Mouse (Mus musculus): Measurements from ENCODE around the gene Cyld.

Cyld gene

DNA sequence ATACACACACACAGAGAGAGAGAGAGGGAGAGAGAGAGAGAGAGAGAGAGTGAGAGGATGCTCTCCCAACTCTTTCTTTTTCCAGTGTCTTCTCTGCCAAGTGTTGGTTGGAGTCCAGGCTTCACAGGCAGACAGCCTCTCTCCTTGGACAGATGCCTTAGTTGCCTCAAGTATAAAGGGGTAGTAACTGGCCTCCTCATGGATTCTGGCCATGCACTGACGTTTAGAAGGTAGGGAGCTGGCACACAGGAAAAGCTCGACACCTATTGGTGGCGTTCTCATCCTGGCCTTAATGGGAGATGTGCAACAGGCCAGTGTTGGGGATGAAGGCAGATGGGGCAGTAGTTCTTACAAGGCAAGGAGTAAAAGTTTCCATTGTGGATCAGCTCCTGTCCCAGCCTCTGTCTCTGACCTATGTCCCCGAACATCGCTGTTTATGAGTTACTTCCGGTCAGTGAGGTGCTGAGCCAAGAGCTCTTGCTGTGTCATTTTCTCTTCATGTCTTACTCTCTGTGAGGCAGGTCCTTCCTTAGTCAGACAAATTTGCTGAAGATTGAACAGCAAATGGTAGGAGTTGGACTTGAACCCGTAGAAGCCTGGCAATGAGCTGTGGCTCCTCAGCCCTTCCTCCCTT lies 13.1 kb upstream of the Cyld start:
- in situ Hi-C loops (cut with MboI; ENCODE audit: low pct_unique_long_range_greater_than_20kb in 1 of 2, low sequenced_read_pairs in 2 of 2, unreplicated experiment in 1 of 2), result no loop called here

DNA sequence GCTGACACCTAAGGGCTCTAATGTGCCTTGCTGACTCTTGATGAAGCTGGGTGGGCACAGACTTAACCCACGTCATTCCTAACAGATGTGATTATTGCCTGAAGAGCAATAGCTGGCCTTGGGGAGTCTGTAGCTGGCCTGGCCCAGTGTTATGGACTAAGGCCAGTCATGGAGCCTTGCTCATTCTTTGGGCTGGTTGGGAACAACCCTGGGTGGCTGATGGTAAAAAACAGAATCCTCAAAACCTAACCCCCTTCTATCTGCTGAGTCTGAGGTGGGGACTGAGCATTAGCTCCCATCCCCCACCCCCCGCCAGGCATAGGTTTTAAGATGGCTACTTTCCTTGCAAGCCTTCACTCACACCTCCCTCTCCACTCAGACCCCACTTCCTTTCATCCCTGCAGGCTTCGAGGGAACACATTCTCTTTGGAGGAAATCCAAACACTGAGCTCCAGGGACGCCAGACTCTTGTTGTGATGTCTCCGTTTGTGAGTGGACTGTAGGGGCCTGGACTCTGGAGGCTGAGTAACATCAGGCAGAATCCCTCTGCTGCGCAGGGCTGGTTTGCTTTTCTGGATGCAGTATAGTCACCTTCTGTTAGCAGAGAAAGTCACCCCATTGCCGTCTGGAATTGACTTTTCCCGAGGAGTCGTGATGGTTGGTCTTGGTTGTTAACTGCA lies 10.5 kb upstream of the Cyld start:
- in situ Hi-C loops (cut with MboI; ENCODE audit: low pct_unique_long_range_greater_than_20kb in 1 of 2, low sequenced_read_pairs in 2 of 2, unreplicated experiment in 1 of 2), result no loop called here

DNA sequence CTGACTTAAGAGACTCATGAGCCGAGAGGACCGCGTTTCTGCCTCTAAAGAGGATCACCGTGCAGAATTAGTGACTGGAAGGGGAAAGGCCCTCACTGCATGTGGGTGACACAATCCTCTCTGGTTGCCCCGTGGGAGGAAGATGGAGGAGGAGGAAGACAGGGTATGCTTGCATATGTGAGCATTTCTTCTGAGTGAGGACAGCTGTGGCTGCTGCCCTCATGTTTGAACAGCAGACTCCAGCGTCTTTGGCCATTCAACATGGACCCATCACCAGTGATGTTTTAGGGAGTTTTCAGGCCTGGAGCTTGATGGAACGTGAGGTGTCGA lies 10.0 kb upstream of the Cyld start:
- in situ Hi-C loops (cut with MboI; ENCODE audit: low pct_unique_long_range_greater_than_20kb in 1 of 2, low sequenced_read_pairs in 2 of 2, unreplicated experiment in 1 of 2), result no loop called here

DNA sequence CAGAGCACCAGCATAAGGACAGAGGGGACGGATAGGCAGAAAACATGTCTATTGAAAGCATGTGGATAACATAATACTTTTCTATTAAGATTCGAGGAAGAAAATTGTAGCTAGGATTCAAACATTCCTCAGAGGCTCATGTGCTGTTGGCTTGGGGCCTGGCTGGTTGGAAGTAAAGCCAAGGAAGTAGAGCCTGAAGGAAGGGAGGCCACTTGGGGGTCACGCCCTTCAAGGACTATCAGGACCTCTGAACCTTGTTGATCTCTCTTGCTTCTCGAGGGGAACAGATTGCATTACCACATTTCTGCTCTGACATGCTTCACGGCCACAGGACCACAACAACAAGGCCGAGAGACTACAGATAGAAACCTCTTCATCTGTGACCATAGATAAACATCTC lies 7.7 kb upstream of the Cyld start:
- in situ Hi-C loops (cut with MboI; ENCODE audit: low pct_unique_long_range_greater_than_20kb in 1 of 2, low sequenced_read_pairs in 2 of 2, unreplicated experiment in 1 of 2), result no loop called here

DNA sequence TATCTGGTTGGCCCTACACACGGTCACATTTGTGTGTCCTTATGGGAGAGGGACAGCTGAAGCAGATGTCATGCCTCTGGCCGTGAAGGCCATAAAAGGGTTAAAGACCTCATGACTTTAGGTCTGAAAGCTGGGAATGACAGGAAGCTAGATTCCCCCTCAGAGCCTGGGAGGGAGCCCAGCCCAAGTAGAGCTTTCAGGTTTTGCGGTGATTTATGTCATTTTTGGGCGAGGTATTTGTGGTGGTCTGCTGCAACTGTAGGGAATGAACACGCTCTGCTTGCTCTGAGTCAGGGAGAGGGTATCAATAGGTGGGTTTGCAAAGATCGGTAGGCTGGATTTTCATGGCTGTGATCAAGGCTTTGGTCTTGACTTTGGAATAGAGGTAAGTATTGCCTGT lies 6.9 kb upstream of the Cyld start:
- in situ Hi-C loops (cut with MboI; ENCODE audit: low pct_unique_long_range_greater_than_20kb in 1 of 2, low sequenced_read_pairs in 2 of 2, unreplicated experiment in 1 of 2), result no loop called here

DNA sequence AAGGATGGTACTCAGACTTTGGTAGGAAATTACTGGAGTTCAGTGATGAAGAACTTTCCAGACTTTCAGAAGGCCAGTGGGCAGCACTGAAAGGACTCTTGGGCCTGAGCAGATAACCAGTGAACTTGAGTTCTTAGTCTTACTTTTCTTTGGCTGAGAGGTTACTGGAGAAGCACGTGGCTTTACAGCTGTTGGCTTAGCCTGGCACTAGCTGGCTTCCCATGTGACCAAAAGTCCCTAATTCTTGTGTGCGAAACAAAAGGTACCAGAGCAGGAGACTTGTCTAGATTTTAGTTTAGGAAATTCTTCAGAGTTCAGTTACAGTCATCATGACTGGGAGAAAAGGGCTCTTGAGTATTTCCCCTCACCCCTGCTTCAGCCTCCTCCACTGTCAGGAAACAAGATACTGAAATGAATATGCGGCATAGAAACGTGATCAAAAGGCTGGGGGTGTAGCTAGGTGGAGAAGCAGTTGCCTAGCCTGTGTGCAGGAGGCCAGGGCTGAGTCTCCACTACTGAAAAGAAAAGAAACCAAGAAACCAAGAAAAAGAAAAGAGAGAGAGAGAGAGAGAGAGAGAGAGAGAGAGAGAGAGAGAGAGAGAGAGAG lies 5.4 kb upstream of the Cyld start:
- in situ Hi-C loops (cut with MboI; ENCODE audit: low pct_unique_long_range_greater_than_20kb in 1 of 2, low sequenced_read_pairs in 2 of 2, unreplicated experiment in 1 of 2), result no loop called here

DNA sequence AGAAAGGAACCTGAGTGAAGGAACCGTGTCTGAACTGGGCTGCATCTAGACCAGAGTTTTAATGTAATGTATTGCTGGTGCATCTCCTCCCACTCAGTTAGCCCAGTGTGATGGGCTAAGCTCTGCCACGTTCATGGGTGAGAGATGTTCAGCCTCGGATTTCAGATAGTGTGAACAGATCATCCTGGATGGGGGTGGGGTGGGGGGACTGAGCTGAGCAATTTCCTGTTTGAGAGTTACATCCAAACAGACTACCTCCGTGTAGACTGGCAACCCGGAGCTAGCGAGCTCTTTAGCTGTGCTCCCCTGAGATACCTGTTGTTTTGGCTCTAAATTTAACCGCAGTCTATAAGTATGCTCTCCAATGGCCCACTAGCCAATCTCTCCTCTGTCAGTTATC lies 4.9 kb upstream of the Cyld start:
- in situ Hi-C loops (cut with MboI; ENCODE audit: low pct_unique_long_range_greater_than_20kb in 1 of 2, low sequenced_read_pairs in 2 of 2, unreplicated experiment in 1 of 2), result no loop called here

DNA sequence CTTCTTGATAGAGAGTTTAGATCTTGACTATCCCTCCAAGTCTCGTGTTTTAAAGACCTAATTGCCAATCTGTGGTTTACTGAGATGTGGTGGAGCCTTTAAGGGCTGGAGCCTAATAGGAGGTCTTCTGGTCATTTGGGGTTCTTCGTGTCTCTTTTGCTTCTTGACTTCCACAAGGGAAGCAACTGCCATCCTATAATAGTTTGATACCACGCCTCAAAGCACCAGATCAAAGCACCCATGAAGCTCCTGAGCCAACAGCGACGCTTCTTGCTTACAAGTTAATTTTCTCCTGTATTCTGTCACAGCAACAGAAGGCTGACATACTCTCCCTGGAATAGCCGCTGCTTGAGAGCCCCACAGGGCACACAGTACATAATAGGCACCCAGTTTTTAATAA lies 4.0 kb upstream of the Cyld start:
- in situ Hi-C loops (cut with MboI; ENCODE audit: low pct_unique_long_range_greater_than_20kb in 1 of 2, low sequenced_read_pairs in 2 of 2, unreplicated experiment in 1 of 2), result no loop called here

DNA sequence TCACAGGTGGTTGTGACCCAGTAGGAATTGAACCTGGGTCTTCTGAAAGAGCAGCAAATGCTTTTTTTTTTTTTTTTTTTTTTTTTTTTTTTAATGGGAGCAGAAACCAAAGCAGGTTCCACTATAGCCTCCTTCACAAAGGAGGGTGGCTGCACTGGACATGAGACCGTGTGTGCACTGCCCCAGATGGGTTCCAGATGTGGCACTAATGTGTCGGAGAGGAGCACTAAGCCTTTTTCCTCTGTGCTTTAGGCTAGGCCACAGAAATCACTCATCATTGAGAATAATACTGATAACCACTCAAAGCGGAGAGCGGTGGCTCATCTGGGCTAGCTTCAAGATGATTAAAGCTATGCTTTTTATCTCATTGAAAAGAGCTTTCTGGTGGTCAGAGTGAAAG lies 3.5 kb upstream of the Cyld start:
- in situ Hi-C loops (cut with MboI; ENCODE audit: low pct_unique_long_range_greater_than_20kb in 1 of 2, low sequenced_read_pairs in 2 of 2, unreplicated experiment in 1 of 2), result no loop called here

DNA sequence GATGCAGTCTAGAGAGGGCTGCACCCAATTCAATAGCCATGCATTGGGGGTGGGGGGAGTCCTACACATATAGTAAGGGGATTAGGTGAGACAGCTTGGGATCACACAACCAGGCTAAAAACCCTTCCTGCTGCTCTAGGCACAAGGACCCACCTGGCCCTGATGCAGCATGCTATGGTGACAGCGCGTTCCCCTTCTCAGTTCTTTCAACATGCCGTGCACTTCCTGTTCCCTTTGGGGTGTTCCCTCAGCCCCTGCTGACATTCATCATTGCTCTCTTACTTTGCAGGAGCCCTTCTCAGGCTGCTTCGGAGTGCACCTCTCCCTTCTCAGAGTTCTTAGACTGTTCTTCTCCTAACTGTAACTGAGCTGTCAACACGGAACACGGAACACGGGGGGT lies 2.5 kb upstream of the Cyld start:
- in situ Hi-C loops (cut with MboI; ENCODE audit: low pct_unique_long_range_greater_than_20kb in 1 of 2, low sequenced_read_pairs in 2 of 2, unreplicated experiment in 1 of 2), result no loop called here

DNA sequence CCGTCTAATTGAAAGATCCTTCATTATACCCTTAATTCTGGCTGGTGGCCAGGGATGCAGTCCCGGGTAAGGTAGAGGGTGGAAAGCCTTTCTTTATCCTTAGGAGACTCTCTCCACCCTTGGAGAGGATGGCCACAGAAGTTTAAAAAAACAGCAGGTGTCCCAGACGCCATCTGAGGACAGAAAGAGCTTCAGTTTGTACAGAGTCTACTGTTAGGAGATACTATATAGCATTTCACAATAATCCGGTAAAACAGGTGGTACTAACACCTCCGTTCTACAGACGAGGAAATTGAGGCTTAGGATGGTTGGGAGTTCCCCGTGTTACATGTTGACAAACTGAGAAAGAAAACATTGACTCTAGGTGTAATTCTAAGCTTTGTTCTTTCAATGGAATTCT lies 600 bp upstream of the Cyld start:
- in situ Hi-C loops (cut with MboI; ENCODE audit: low pct_unique_long_range_greater_than_20kb in 1 of 2, low sequenced_read_pairs in 2 of 2, unreplicated experiment in 1 of 2), result no loop called here

DNA sequence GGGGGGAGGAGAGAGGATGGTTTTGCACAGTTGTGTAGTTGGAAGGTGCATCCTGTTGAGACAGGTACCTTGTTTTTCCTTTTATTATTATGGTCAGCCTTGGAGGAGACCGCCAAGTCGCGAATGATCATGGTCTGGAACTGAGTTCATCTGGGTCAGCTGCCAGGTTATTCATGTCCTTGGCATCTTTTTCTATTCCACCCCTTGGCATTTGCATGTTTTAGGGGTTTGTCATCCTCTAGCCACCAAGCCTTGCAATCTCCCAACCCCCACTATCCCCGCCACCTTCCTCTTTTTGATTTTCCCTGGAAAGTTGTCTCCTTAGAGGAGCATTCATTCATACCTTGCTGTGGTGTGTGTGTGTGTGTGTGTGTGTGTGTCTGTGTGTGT lies 809 bp downstream of the Cyld start:
- in situ Hi-C loops (cut with MboI; ENCODE audit: low pct_unique_long_range_greater_than_20kb in 1 of 2, low sequenced_read_pairs in 2 of 2, unreplicated experiment in 1 of 2), result no loop called here

DNA sequence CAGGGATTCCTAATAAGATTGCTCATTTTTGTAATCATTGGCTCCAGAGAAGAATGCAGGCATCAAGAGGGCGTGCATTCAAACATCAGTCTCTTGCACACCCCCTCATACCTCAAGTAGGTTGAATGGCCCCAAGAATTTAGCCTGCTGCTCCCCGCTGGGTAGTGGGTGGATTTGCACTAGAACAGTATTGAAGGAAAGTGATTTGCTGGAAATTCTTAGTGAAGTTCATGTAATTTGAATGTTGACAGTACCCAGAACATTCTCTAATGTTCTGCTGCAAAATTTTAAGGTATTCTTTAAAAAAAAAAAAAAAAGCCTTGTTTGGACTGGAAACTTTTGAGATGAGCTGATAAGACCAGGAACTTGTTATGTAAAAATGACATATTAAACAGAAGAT lies 1.2 kb downstream of the Cyld start:
- in situ Hi-C loops (cut with MboI; ENCODE audit: low pct_unique_long_range_greater_than_20kb in 1 of 2, low sequenced_read_pairs in 2 of 2, unreplicated experiment in 1 of 2), result no loop called here

DNA sequence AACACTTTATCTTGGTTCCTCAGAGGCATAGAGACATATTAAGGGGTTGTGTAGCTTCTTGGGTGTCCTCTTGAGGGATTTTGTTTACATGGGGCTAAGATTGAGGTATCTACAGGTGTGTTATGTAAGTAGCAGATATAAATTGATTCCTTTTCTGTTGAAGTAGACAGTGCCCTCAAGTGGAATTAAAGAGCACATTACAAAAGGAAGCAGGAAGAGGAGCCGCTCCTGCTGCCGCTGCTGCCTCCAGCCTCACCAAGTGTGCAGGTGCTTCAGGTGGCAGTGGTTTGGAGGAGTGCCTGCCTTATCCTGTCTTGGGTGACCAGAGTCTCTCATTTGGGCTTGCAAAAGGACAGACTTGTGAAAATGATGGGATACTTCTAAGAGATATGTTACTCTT lies 4.8 kb downstream of the Cyld start:
- in situ Hi-C loops (cut with MboI; ENCODE audit: low pct_unique_long_range_greater_than_20kb in 1 of 2, low sequenced_read_pairs in 2 of 2, unreplicated experiment in 1 of 2), result no loop called here

DNA sequence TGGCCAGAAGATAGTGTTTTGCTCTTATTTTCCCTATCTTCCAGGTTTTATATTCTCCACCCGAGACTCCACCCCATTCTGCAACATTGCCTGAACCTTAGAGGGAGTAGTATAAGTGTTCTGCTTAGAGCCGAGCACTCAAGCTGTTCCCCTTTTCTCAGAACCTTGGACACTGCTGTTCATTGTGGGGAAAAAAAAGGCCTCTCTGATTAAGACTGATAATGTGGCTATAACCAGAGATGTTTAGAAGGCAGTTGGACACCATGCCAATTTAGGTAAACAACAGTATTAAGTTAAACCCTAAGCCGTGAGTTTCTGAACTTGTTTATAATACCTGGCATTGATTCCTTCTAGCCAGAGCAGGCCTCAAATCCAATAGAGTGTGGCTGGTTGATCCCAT lies 6.0 kb downstream of the Cyld start:
- in situ Hi-C loops (cut with MboI; ENCODE audit: low pct_unique_long_range_greater_than_20kb in 1 of 2, low sequenced_read_pairs in 2 of 2, unreplicated experiment in 1 of 2), result no loop called here

DNA sequence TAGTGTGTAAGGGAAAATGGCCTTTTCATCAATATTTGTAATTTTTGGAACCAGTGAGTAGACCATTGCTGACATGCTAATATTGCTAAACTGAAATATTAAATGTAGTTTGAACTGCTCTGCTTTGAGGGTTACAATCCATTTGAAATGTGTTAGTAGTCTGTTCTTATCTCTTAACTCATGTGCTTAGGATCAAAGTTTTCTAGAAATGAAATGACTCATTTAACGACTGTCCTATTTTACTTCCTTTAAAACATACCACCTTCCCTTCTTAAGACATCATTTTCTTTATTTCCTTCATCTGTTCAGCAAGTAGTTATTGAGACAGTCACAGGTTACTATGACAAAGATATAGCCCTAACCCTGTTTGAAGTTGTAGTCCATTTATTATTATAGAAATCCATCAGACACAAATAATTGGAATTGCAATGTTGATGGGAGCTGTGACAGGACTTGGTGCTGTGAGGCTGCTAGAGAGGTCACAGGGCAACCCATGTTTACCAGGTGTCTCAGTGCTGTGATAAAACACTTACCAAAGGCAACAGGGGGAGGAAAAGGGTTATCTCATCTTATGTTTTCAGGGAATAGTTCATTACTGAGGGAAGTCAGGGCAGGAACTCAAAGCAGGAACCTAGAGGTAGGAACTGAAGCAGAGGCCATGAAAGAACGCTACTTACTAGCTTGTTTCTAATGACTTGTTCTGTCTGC lies 26.6 kb downstream of the Cyld start:
- in situ Hi-C loops (cut with MboI; ENCODE audit: low pct_unique_long_range_greater_than_20kb in 1 of 2, low sequenced_read_pairs in 2 of 2, unreplicated experiment in 1 of 2), result no loop called here

DNA sequence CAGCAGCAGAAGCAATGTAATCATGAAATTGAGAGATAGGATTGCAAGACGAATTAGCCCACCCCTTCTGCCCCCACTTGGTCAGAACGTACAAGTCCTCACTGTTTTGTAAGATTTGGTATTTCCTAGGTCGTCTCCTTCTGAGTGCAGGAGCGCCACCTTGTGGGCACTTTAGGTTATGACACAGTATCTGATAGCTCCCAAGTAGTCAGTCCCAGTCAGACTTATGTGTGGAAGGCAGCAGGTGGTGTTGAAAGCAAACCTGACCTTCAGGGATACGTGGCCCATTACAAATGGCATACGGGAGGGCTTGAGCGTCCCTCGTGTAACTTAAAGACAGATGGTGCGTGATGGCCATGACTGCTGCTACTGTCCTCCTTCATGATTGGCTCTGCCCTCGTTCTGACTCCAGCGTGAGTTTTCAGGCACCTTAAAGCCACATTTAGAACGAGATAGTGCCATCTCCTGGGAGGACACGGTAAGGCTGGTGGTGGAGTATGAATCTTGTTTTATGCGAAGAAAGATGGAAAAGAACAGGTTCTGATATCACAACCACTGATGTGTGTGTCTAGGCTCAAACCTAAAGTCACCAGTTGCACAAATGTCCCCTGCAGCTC lies 58.5 kb downstream of the Cyld start:
- in situ Hi-C loops (cut with MboI; ENCODE audit: low pct_unique_long_range_greater_than_20kb in 1 of 2, low sequenced_read_pairs in 2 of 2, unreplicated experiment in 1 of 2), result no loop called here

DNA sequence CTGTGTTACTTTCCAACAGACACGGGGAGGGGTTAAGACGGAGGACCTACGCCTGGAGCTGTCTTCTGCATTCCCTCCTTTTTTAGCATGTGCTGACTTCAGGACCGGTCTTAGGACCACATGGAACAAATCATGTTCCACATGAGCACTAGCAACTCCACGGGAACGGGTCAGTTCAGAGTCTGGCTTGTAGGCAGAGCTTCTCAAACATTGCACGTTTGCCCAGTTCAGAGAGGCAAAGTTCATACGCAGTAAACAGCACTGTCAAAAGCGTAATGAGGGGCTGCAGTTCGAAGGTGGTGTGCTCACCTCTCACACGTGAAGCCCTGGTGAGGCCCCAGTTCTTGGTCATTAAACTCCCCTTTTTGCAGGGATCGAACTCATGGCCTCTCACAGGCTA lies 65.2 kb downstream of the Cyld start:
- in situ Hi-C loops (cut with MboI; ENCODE audit: low pct_unique_long_range_greater_than_20kb in 1 of 2, low sequenced_read_pairs in 2 of 2, unreplicated experiment in 1 of 2), result no loop called here

DNA sequence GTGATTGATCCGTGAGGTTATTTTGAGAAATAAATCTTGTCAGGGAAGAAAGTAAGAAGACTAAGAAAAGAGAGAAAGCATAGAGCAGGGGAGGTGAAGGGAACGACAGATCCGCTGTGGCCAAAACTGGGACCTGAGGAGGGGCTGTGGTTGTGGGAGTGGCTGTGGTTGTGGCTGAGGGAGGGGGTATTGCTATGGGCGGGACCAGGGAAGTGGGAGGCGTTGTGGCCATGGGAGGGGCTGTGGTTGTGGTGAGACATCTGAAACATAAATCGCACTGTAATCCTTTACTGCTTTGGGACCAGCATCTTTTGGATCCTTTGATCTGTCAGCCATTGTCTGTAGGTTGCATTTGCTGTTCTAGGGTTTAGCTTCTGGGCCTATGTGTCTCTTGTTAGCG lies 74.4 kb downstream of the Cyld start:
- in situ Hi-C loops (cut with MboI; ENCODE audit: low pct_unique_long_range_greater_than_20kb in 1 of 2, low sequenced_read_pairs in 2 of 2, unreplicated experiment in 1 of 2), result no loop called here

Measured in mouse embryonic stem cell (cell line).